Mouse (Mus musculus) heart, postnatal 10 days (tissue): Measurements from ENCODE around the gene Klk13. TPM values are rescaled to one million over a fixed set of nuclear protein-coding genes. Genes with fewer than 3 reads are reported as not detected.
"Not testable (repeated sequence)": the region's sequence is repeated elsewhere in the genome, so short reads cannot be mapped to it uniquely, and the experiment has no call there.

ENCODE experiments used
- DNase-seq, 2 experiments: peaks; one replicate each; pipeline ENCODE4 v3.0.0; 2021
- intact Hi-C: fragments of 180-260 bp; cut with DNase I; formaldehyde crosslinking; loops from one replicate; pipeline ENCODE4 v1.15.1; 2025
- total RNA-seq, 2 experiments: library from RNA; stranded (reverse); gene quantifications; 2 replicates each; pipeline ENCODE4 v1.2.3; 2021

The Klk13 gene
- not detected for total RNA-seq

DNA sequence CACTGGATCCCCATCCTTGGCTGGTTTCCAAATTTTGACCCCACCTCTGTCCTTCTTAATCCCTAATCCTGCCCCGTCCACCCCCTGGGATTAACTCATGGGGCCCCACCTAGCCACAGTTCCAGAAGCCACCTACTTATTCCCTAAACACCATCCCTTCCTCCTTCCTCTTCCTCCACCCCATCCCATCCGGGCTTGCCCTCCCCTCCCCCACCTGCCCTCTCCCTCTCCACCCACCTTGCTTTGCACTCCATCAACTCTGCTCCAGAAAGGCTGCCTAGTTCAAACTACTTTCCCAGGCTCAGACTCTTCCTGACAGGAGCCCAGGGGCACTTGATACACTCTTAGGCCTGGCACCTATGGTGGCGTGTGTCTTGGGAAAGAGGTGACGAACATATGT is at the start of gene Klk13:
Gene Klk13, plus strand, starts transcription at position 301 of the 400 bp plus-strand sequence.
- intact Hi-C loops = no loop called here

GRCm38 (mm10) chr7:43662804-43663203 is 49.6 kb upstream of the Klk13 start:
- intact Hi-C loops = no loop called here
- DNase-seq = no peak

More for the DNA sequence above, at the start of gene Klk13:
- no peak for DNase-seq

- intact Hi-C loops, DNase-seq: not testable (repeated sequence)
These were observed 45.1 kb upstream of the Klk13 start for GRCm38 (mm10) chr7:43667221-43667620.

DNA sequence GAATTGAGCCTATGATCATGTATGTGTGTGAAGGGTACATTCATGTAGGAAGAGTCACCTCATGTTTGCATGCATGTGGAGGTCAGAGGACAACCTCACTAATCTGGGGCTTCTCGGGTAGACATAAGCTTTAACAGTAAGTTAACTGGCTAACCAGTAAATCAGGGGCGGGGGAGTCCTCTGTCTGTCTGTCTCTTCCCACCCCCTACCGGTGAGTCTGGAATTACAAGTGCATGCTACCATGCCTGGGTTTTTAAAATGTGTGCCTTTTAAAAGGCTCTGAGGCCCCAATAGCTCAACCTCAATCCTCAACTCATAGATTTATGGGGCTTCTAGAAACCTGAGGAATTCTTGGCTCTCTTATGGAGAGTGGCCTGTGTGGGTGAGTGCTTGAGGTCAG is 43.8 kb upstream of the Klk13 start:
- DNase-seq = peak in 1 of 2 experiments; percentile 16
- intact Hi-C loops = no loop called here

- intact Hi-C loops = loop anchor here (1.0 to 10.0 kb wide), 4 partner anchors 94 to 574 kb away; partner anchors contain the start of genes 1700028J19Rik, 2410002F23Rik and Zfp719
- no peak for DNase-seq
These were observed 41.1 kb upstream of the Klk13 start for GRCm38 (mm10) chr7:43671064-43671808.

- intact Hi-C loops = loop anchor here (1.0 to 10.0 kb wide), 4 partner anchors 95 to 573 kb away; partner anchors contain the start of genes 1700028J19Rik, 2410002F23Rik and Zfp719
- DNase-seq = peak; percentile 95
These were observed 40.4 kb upstream of the Klk13 start, which contains the start of gene Ctu1 for GRCm38 (mm10) chr7:43671809-43672580. TSS of gene Ctu1 (plus strand) at chr7:43672016.

- intact Hi-C loops = loop anchor here (5.0 to 10.0 kb wide), 3 partner anchors 95 to 572 kb away; partner anchors contain the start of genes 1700028J19Rik, 2410002F23Rik and Zfp719
- no peak for DNase-seq
These were observed 39.6 kb upstream of the Klk13 start for GRCm38 (mm10) chr7:43672581-43673260.

DNA sequence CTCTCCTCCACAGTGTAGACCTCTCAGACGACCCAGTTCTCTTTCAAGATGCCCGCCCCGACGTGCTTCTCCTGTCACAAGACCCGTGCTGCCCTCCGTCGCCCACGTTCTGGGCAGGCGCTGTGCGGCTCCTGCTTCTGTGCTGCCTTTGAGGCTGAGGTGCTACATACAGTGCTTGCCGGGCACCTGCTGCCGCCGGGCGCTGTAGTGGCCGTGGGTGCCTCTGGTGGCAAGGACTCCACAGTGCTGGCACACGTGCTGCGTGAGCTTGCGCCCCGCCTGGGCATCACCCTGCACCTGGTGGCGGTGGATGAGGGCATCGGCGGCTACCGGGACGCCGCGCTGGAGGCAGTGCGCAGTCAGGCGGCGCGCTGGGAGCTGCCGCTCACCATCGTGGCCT is 37.3 kb upstream of the Klk13 start:
- intact Hi-C loops = loop anchor here (10.0 kb wide), 1 partner anchor 570 kb away; the partner anchor contains the start of genes 1700028J19Rik and 2410002F23Rik
- DNase-seq = no peak

GRCm38 (mm10) chr7:43678517-43678916 is 33.9 kb upstream of the Klk13 start:
- DNase-seq = peak; percentile 15 to 56
- intact Hi-C loops = loop anchor here (10.0 kb wide), 1 partner anchor 566 kb away; the partner anchor contains the start of genes 1700028J19Rik and 2410002F23Rik

GRCm38 (mm10) chr7:43680960-43681359 is 31.4 kb upstream of the Klk13 start:
- peak; percentile 60 to 80 for DNase-seq
- intact Hi-C loops = loop anchor here (1.0 kb wide), 2 partner anchors 101 to 213 kb away; no protein-coding TSS in a partner anchor

GRCm38 (mm10) chr7:43682511-43682910 is 29.9 kb upstream of the Klk13 start:
- intact Hi-C loops, DNase-seq: not testable (repeated sequence)

GRCm38 (mm10) chr7:43685088-43685487 is 27.3 kb upstream of the Klk13 start:
- DNase-seq = no peak
- intact Hi-C loops = no loop called here

GRCm38 (mm10) chr7:43690118-43690517 is 22.2 kb upstream of the Klk13 start, which contains the start of gene Klk14:
TSS of gene Klk14 (plus strand) at chr7:43690418.
- intact Hi-C loops = no loop called here
- no peak for DNase-seq

GRCm38 (mm10) chr7:43710031-43710430 is 2.3 kb upstream of the Klk13 start:
- intact Hi-C loops = no loop called here
- DNase-seq = no peak

- no peak for DNase-seq
- intact Hi-C loops = no loop called here
These were observed 550 bp downstream of the Klk13 start for GRCm38 (mm10) chr7:43712917-43713316.

GRCm38 (mm10) chr7:43713741-43714351 is 1.5 kb downstream of the Klk13 start:
- no peak for DNase-seq
- intact Hi-C loops = no loop called here

DNA sequence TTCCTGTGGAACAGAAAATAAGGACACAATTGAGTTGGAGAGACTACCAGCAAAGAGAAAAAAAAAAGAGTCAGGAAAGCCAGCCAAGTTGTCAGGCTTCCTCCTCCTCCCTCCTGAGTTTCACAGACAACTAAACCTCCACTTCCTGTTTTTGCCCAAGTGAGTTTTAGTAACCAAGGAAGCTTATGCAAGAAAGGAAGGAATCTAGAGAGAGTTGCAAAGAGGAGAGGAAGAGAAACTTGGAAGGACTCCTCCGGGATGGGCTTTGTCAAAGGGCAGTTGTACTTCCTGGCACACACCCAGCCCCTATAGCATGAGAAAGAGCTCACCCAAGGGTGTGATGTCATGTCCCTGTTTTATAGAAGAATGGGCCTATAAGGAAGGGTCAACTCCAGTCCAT is 35.4 kb downstream of the Klk13 start:
- intact Hi-C loops = no loop called here
- peak; percentile 23 to 41 for DNase-seq

DNA sequence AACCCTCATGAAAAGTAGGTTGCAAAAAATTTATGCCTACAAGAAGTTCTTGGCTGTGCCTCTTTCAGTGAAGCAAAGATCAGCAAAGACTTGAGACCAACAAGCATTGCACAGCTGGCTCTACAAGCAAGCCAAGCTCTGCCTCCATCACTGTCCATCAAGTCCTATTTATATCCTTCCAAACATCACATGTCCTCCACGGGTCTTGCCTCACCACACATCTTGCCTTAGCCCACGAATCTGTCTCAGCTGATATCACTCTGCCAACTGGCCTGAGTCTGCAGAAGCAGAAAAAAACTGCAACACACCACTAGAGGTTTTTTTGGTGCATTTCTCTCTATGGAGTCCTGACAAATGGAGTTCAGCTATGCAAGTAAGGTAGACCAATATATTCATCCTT is 40.4 kb downstream of the Klk13 start:
- DNase-seq = no peak
- intact Hi-C loops = no loop called here

GRCm38 (mm10) chr7:43766484-43766883 is 54.1 kb downstream of the Klk13 start:
- intact Hi-C loops = no loop called here
- no peak for DNase-seq

- intact Hi-C loops = no loop called here
- no peak for DNase-seq
These were observed 56.2 kb downstream of the Klk13 start, which contains the start of gene Klk12 for GRCm38 (mm10) chr7:43768597-43768996. TSS of gene Klk12 (plus strand) at chr7:43768897.
